Mouse (Mus musculus) brain, embryonic 14.5 days (tissue): Measurements from ENCODE around the gene Slc2a5. TPM values are rescaled to one million over a fixed set of nuclear protein-coding genes. Genes with fewer than 3 reads are reported as not detected.

Experiments
- DNase-seq: peaks from one replicate; pipeline ENCODE4 v3.0.0-alpha.2; 2011; ENCODE audit warnings: low read depth
- CTCF ChIP-seq: fragments of 200-500 bp; IDR thresholded peaks from 2 replicates; pipeline ENCODE4 v1.5.1; 2012; ENCODE audit warnings: inconsistent platforms, mild to moderate bottlenecking, moderate library complexity, borderline replicate concordance; ENCODE audit not compliant: insufficient read depth, insufficient read length; ENCODE audit errors: extremely low read depth
- POLR2A ChIP-seq: fragments of 200-500 bp; IDR thresholded peaks from 2 replicates; pipeline ENCODE4 v1.6.1; 2012; ENCODE audit warnings: mild to moderate bottlenecking, inconsistent platforms, borderline replicate concordance; ENCODE audit not compliant: poor library complexity, insufficient read depth, insufficient read length, severe bottlenecking; ENCODE audit errors: extremely low read depth
- polyA plus RNA-seq: library from polyadenylated mRNA; depleted of rRNA; stranded (reverse); fragments of >200 nt; gene quantifications from 2 replicates; pipeline ENCODE4 v1.2.3, GENCODE M21; 2012

Slc2a5 gene
- polyA plus RNA-seq, 1 experiment = 3.0 TPM

GRCm38 (mm10) chr4:150106637-150107036 lies 12.4 kb upstream of the Slc2a5 start:
- no peak for TF ChIP-seq CTCF
- no peak for TF ChIP-seq POLR2A
- no peak for DNase-seq

GRCm38 (mm10) chr4:150109636-150110035 lies 9.4 kb upstream of the Slc2a5 start:
- DNase-seq = peak; percentile 39

GRCm38 (mm10) chr4:150110373-150110772 lies 8.7 kb upstream of the Slc2a5 start:
- DNase-seq = no peak
- no peak for TF ChIP-seq POLR2A

More at GRCm38 (mm10) chr4:150109636-150110035, 9.4 kb upstream of the Slc2a5 start:
- TF ChIP-seq POLR2A = no peak
- TF ChIP-seq CTCF = no peak

GRCm38 (mm10) chr4:150112867-150113266 lies 6.2 kb upstream of the Slc2a5 start:
- TF ChIP-seq CTCF (peak; percentile 90), POLR2A (no peak)
- peak; percentile 56 for DNase-seq

GRCm38 (mm10) chr4:150114505-150115061 lies 4.5 kb upstream of the Slc2a5 start:
- TF ChIP-seq POLR2A = no peak
- TF ChIP-seq CTCF = no peak
- no peak for DNase-seq

GRCm38 (mm10) chr4:150117311-150117710 lies 1.8 kb upstream of the Slc2a5 start:
- TF ChIP-seq POLR2A (no peak), CTCF (peak; percentile 34; the same call in 1 of the 2 replicates)
- DNase-seq = no peak

- peak; percentile 3; the same call in 1 of the 2 replicates for TF ChIP-seq CTCF
- no peak for TF ChIP-seq POLR2A
- DNase-seq = no peak
These were observed 920 bp upstream of the Slc2a5 start for GRCm38 (mm10) chr4:150118163-150118562.

GRCm38 (mm10) chr4:150119640-150120039 lies 557 bp downstream of the Slc2a5 start:
- no peak for DNase-seq
- no peak for TF ChIP-seq POLR2A
- no peak for TF ChIP-seq CTCF

GRCm38 (mm10) chr4:150120173-150120833 lies 1.2 kb downstream of the Slc2a5 start:
- TF ChIP-seq POLR2A = no peak
- no peak for TF ChIP-seq CTCF
- DNase-seq = peak; percentile 63

GRCm38 (mm10) chr4:150121430-150121829 lies 2.3 kb downstream of the Slc2a5 start:
- TF ChIP-seq POLR2A (no peak), CTCF (no peak)
- DNase-seq = no peak

- TF ChIP-seq CTCF (no peak), POLR2A (no peak)
- no peak for DNase-seq
These were observed 3.4 kb downstream of the Slc2a5 start for GRCm38 (mm10) chr4:150122476-150122875.

- TF ChIP-seq POLR2A = no peak
- DNase-seq = no peak
These were observed 7.3 kb downstream of the Slc2a5 start for GRCm38 (mm10) chr4:150126373-150126772.
